Mouse (Mus musculus) hindbrain, postnatal 0 days (tissue): Measurements from ENCODE around the gene Mctp1. TPM values are rescaled to one million over a fixed set of nuclear protein-coding genes. Genes with fewer than 3 reads are reported as not detected.

Source experiments
- ATAC-seq: fragments of 200-750 bp; cut with Nextera tagmentation; 2 replicates; pipeline ENCODE4 v1.8.0; 2017; ENCODE audit warnings: mild to moderate bottlenecking, moderate TSS enrichment, moderate library complexity
- DNase-seq: peaks from one replicate; pipeline ENCODE4 v3.0.0-alpha.2; 2015; ENCODE audit warnings: low spot score
- H3K27ac ChIP-seq: fragments of 300-500 bp; sonication (generic); 2 replicates; pipeline ENCODE4 v1.5.1; 2014; ENCODE audit warnings: mild to moderate bottlenecking
- H3K27me3 ChIP-seq: fragments of 300-500 bp; sonication (generic); 2 replicates; pipeline ENCODE4 v1.6.1; 2014; ENCODE audit warnings: low read length, mixed read lengths; ENCODE audit not compliant: insufficient read depth
- H3K36me3 ChIP-seq: fragments of 300-500 bp; sonication (generic); 2 replicates; pipeline ENCODE4 v1.6.1; 2014; ENCODE audit warnings: low read length, mixed read lengths; ENCODE audit not compliant: insufficient read depth
- H3K4me1 ChIP-seq: fragments of 300-500 bp; sonication (generic); 2 replicates; pipeline ENCODE4 v1.6.1; 2014; ENCODE audit warnings: antibody characterized with exemption, low read length, mixed read lengths; ENCODE audit not compliant: insufficient read depth
- H3K4me2 ChIP-seq: fragments of 300-500 bp; sonication (generic); 2 replicates; pipeline ENCODE4 v1.6.1; 2014; ENCODE audit warnings: low read depth, mild to moderate bottlenecking, low read length, moderate library complexity, mixed read lengths
- H3K4me3 ChIP-seq: fragments of 300-500 bp; sonication (generic); 2 replicates; pipeline ENCODE4 v1.5.1; 2014; ENCODE audit warnings: low read length
- H3K9ac ChIP-seq: fragments of 300-500 bp; sonication (generic); replicated peaks from 2 replicates; pipeline ENCODE4 v1.6.1; 2014; ENCODE audit warnings: mild to moderate bottlenecking, low read length, moderate library complexity, mixed read lengths
- H3K9me3 ChIP-seq: fragments of 300-500 bp; sonication (generic); 2 replicates; pipeline ENCODE4 v1.6.1; 2016; ENCODE audit warnings: low read length, mixed read lengths
- CTCF ChIP-seq: IDR thresholded peaks from 2 replicates; pipeline ENCODE4 v1.5.1; 2016; ENCODE audit warnings: antibody characterized with exemption, control low read depth, low read depth
- WGBS: fragments of 180-500 bp; shearing (Covaris S2); extraction: QIAGEN DNeasy Blood & Tissue Kit; methylation state at CpG from one replicate; pipeline ENCODE4 v1.1.7; 2014; 5-methylcytosine and 5-hydroxymethylcytosine counted together
- polyA plus RNA-seq: library from polyadenylated mRNA; unstranded; fragments of >200 nt; fragmentation: Nextera tagmentation; extraction: Ambion mirVana; gene quantifications from 2 replicates; pipeline ENCODE4 v1.2.1, GENCODE M21; 2015
- total RNA-seq: library from RNA; depleted of rRNA; stranded (reverse); fragments of >200 nt; gene quantifications from 2 replicates; pipeline ENCODE4 v1.2.3, GENCODE M21; 2014

Gene Mctp1
- total and polyA plus RNA-seq, 2 experiments from 2014 or later, result 4.9 to 8.3 TPM

DNA sequence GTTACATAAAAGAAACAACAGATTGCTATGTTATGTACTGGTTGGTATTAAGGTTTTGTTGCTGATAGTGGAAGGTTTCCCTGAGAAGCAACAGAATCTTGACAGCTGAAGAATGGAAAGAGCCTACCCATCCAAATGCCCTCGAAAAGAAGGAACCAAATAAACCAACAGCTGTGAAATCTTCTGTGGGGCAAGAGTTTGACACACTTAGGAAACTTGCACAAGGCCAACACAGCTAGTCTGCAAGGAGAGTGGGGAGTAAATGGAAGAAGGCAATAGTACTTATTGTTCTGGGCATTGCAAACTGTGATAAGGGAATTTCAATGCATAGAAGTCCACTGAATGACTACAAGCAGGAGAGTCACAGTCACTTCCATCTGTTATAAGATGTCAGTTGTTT, 236.2 kb downstream of the Mctp1 start:
- DNase-seq, result no peak
- ATAC-seq, result no peak
- H3K4me1 ChIP-seq, result no peaks in the 10 kb centered on the region
- no peaks in the 10 kb centered on the region for H3K9me3 ChIP-seq
- no peak for TF ChIP-seq CTCF
- no peaks in the 10 kb centered on the region for H3K27me3 ChIP-seq
- no peak overlapping the region for H3K9ac ChIP-seq
- no peak overlapping the region for H3K4me3 ChIP-seq
- no peak overlapping the region for H3K27ac ChIP-seq
- 50% methylated on average over 1 of the region's 1 CpGs for WGBS
- no peak overlapping the region for H3K4me2 ChIP-seq
- no peaks in the 10 kb centered on the region for H3K36me3 ChIP-seq

DNA sequence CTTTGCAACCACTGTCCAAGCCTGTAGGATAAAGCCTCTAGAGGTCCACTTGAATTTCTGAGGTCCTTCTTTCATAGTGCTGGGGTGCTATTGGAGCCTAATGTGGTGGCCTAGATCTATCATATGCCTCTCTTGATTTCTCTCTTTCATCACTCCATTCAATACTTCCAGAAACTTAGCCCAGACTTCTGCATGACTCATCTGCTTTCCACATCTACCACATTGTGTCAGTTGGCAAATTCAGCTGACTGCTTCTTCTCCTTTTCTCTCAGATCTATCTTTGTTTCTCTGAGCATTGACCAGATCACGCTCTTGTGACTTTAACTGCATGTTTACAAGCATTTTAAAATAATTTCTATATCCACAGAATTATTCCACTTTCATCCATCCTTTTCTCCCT, 249.4 kb downstream of the Mctp1 start:
- Histone ChIP-seq H3K27me3 (no peaks in the 10 kb centered on the region), H3K9ac (no peak overlapping the region), H3K27ac (no peak overlapping the region), H3K9me3 (no peaks in the 10 kb centered on the region), H3K4me3 (no peak overlapping the region), H3K4me1 (no peaks in the 10 kb centered on the region), H3K4me2 (no peak overlapping the region), H3K36me3 (no peaks in the 10 kb centered on the region)
- WGBS, result 87% methylated on average over 1 of the region's 1 CpGs
- DNase-seq (no peak), ATAC-seq (no peak)
- TF ChIP-seq CTCF, result no peak

DNA sequence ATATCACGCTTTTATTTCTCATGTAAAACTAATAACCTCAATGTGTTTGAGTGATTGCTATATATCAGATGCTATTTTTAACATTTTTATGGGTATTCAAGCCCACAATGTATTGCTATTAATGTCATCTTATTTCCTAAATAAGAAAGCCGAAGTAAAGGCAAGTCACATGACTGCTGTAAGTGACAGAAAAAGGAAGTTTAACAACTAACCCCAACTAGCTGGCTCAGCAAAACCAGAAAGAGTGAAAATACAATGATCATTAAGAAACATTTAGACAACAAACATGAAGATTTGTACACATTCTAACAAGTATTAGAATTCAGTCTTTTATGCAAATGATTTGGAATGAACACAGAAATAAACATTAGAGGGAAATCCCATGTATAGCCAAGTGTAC, 253.9 kb downstream of the Mctp1 start:
- no peak for DNase-seq
- Histone ChIP-seq H3K27me3 (no peaks in the 10 kb centered on the region), H3K4me1 (no peaks in the 10 kb centered on the region), H3K4me3 (no peak overlapping the region), H3K27ac (no peak overlapping the region), H3K9me3 (no peaks in the 10 kb centered on the region), H3K36me3 (no peaks in the 10 kb centered on the region), H3K4me2 (no peak overlapping the region), H3K9ac (no peak overlapping the region)
- no peak for TF ChIP-seq CTCF
- no peak for ATAC-seq
- 84% methylated on average over 2 of the region's 2 CpGs for WGBS

DNA sequence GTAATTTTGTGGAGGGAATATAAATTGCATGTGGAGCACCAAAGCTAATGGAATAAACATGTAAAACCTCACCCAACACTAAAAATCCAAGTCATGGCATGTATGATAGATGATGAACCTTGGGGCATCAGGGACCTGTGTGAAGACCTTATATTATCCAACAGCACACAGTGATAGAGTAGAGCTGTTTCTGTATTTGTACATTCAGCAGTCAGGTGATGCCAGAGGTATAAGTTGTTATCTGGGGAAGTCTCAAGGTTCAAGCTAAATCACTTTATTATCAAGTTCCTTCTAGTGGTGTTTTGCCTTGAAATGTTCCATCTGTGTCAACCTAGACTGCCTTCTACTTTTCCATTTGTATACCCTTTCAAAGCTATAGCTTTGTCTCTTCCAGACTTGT, 275.2 kb downstream of the Mctp1 start:
- no peak for TF ChIP-seq CTCF
- no peak overlapping the region for H3K9ac ChIP-seq

DNA sequence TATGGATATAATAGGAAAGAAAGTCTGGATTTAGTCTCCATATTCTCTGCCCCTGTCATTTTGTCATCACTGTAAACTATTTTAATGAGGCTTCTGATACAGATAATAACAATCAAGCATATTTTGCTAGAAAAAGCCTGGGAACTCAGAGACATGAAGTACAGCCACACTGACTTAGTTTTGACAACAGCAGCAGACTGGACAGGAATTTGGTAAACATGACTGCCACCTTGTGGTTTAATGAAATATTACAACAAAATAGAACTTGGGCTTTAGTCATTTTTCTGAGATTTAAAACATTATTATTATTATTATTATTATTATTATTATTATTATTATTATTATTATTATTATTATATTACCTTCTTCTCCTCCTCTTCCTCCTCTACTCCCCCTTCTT, 297.0 kb downstream of the Mctp1 start:
- peak; percentile 74 for DNase-seq
- ATAC-seq, result no peak
- H3K9me3 ChIP-seq, result no peaks in the 10 kb centered on the region

More for the DNA sequence above, 275.2 kb downstream of the Mctp1 start:
- ATAC-seq (no peak), DNase-seq (no peak)
- H3K27ac ChIP-seq, result no peak overlapping the region
- no peak overlapping the region for H3K4me2 ChIP-seq
- no peaks in the 10 kb centered on the region for H3K36me3 ChIP-seq
- no peak overlapping the region for H3K4me3 ChIP-seq
- no peaks in the 10 kb centered on the region for H3K27me3 ChIP-seq
- no peaks in the 10 kb centered on the region for H3K9me3 ChIP-seq
- H3K4me1 ChIP-seq, result no peaks in the 10 kb centered on the region

DNA sequence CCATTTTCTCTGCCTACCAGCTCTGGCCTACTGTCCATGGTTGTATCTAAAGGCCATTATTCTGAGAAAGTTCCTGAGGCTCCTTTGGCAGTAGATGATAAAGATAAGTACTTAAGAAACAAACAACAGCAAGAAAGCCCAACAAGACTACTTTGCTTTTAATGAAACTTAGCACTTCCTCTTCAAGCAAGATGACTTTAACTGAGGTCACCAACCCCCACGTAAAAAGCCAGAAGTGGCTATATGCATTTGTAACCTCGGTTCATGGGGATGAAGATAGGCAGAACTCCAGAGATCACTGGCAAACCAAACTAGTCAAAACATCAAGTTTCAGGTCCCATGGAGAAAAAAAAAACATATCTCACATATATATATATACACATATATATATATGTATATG, 305.0 kb downstream of the Mctp1 start:
- H3K27me3 ChIP-seq, result no peaks in the 10 kb centered on the region
- no peaks in the 10 kb centered on the region for H3K36me3 ChIP-seq
- DNase-seq, result no peak
- no peak for ATAC-seq
- H3K9ac ChIP-seq, result no peak overlapping the region
- H3K4me2 ChIP-seq, result no peak overlapping the region
- TF ChIP-seq CTCF, result no peak
- 98% methylated on average over 2 of the region's 2 CpGs for WGBS
- H3K4me1 ChIP-seq, result no peaks in the 10 kb centered on the region
- no peak overlapping the region for H3K27ac ChIP-seq
- no peak overlapping the region for H3K4me3 ChIP-seq
- no peaks in the 10 kb centered on the region for H3K9me3 ChIP-seq

More for the DNA sequence above, 297.0 kb downstream of the Mctp1 start:
- H3K27me3 ChIP-seq, result no peaks in the 10 kb centered on the region
- H3K36me3 ChIP-seq, result no peaks in the 10 kb centered on the region
- no peaks in the 10 kb centered on the region for H3K4me1 ChIP-seq
- no peak overlapping the region for H3K27ac ChIP-seq
- no peak overlapping the region for H3K9ac ChIP-seq
- no peak overlapping the region for H3K4me3 ChIP-seq
- H3K4me2 ChIP-seq, result no peak overlapping the region
- peak; percentile 69 for TF ChIP-seq CTCF

DNA sequence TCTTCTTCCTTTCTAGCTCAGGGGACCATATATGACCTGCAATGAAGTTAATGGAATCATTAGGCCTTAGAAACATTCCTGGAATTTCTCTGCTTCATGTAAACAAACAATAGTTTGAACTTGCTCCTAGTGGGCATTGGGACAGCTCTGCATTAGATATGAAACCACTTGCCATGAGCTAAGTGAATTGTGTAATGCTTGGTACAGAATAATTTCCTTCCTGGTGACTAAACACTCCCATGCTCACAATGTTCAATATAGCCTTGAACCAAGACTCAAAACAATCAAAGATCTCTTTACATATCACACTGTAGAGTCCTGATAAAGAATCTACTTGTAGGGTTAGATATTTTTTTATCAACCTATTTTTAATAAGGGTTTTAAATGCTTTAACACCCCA, 305.8 kb downstream of the Mctp1 start:
- no peak for TF ChIP-seq CTCF
- no peak for ATAC-seq
- Histone ChIP-seq H3K36me3 (no peaks in the 10 kb centered on the region), H3K4me2 (no peak overlapping the region), H3K4me1 (no peaks in the 10 kb centered on the region), H3K9me3 (no peaks in the 10 kb centered on the region), H3K9ac (no peak overlapping the region), H3K27ac (no peak overlapping the region), H3K4me3 (no peak overlapping the region), H3K27me3 (no peaks in the 10 kb centered on the region)
- no peak for DNase-seq
